Mouse (Mus musculus) brown adipose tissue, adult 24 weeks (tissue): ENCODE results near the gene Col15a1. TPM values are rescaled to one million over a fixed set of nuclear protein-coding genes. Genes with fewer than 3 reads are reported as not detected.
A peak's percentile ranks its signal among the peaks of the same experiment; 100 is the strongest.

ENCODE experiments used
- H3K27ac ChIP-seq: fragments of 200-500 bp; replicated peaks from 2 replicates; pipeline ENCODE4 v1.5.1; 2012; ENCODE audit warnings: low read depth, mild to moderate bottlenecking, low read length
- H3K4me1 ChIP-seq: fragments of 200-500 bp; 2 replicates; pipeline ENCODE4 v1.6.1; 2012; ENCODE audit warnings: low read length, mixed read lengths; ENCODE audit not compliant: control insufficient read depth, insufficient read depth, insufficient read length
- H3K4me3 ChIP-seq: fragments of 200-500 bp; 2 replicates; pipeline ENCODE4 v1.5.1; 2012; ENCODE audit warnings: low read depth, mild to moderate bottlenecking, low read length, moderate library complexity; ENCODE audit not compliant: insufficient read depth
- polyA plus RNA-seq: library from polyadenylated mRNA; stranded (reverse); fragments of >200 nt; gene quantifications from 2 replicates; pipeline ENCODE4 v1.2.4, GENCODE M21; 2012; ENCODE audit not compliant: missing spikeins, insufficient read depth, insufficient read length

The Col15a1 gene
- polyA plus RNA-seq, 1 experiment, result 38.2 TPM

GRCm38 (mm10) chr4:47218828-47219227 lies 10.9 kb downstream of the Col15a1 start:
- Histone ChIP-seq H3K4me3 (no peak overlapping the region), H3K27ac (no peak overlapping the region), H3K4me1 (no peaks in the 10 kb centered on the region)

- no peak overlapping the region for H3K27ac ChIP-seq
- H3K4me3 ChIP-seq, result no peak overlapping the region
- H3K4me1 ChIP-seq, result no peaks in the 10 kb centered on the region
Measured at GRCm38 (mm10) chr4:47219393-47219792, 11.4 kb downstream of the Col15a1 start.

- no peak overlapping the region for H3K27ac ChIP-seq
- no peak overlapping the region for H3K4me3 ChIP-seq
- H3K4me1 ChIP-seq, result no peaks in the 10 kb centered on the region
Measured at GRCm38 (mm10) chr4:47220544-47220943, 12.6 kb downstream of the Col15a1 start.

- Histone ChIP-seq H3K27ac (no peak overlapping the region), H3K4me3 (no peak overlapping the region), H3K4me1 (no peaks in the 10 kb centered on the region)
Measured at GRCm38 (mm10) chr4:47222146-47222545, 14.2 kb downstream of the Col15a1 start.

GRCm38 (mm10) chr4:47225920-47226319 lies 18.0 kb downstream of the Col15a1 start:
- Histone ChIP-seq H3K27ac (no peak overlapping the region), H3K4me1 (0 out of 2 replicates have a peak, but pooled peaks cover 3% of the 10 kb centered on the region), H3K4me3 (no peak overlapping the region)

- Histone ChIP-seq H3K4me3 (no peak overlapping the region), H3K27ac (no peak overlapping the region), H3K4me1 (0 out of 2 replicates have a peak, but pooled peaks cover 3% of the 10 kb centered on the region)
Measured at GRCm38 (mm10) chr4:47227101-47227500, 19.1 kb downstream of the Col15a1 start.

- Histone ChIP-seq H3K27ac (no peak overlapping the region), H3K4me3 (no peak overlapping the region), H3K4me1 (0 out of 2 replicates have a peak, but pooled peaks cover 3% of the 10 kb centered on the region)
Measured at GRCm38 (mm10) chr4:47227756-47228155, 19.8 kb downstream of the Col15a1 start.

- Histone ChIP-seq H3K4me3 (no peak overlapping the region), H3K27ac (no peak overlapping the region)
Measured at GRCm38 (mm10) chr4:47228945-47229344, 21.0 kb downstream of the Col15a1 start.

GRCm38 (mm10) chr4:47230498-47230897 lies 22.5 kb downstream of the Col15a1 start:
- H3K27ac ChIP-seq, result no peak overlapping the region
- H3K4me1 ChIP-seq, result peaks cover 15% of the 10 kb centered on the region; the same call in 1 of the 2 replicates
- no peak overlapping the region for H3K4me3 ChIP-seq

More at GRCm38 (mm10) chr4:47228945-47229344, 21.0 kb downstream of the Col15a1 start:
- H3K4me1 ChIP-seq, result 0 out of 2 replicates have a peak, but pooled peaks cover 7% of the 10 kb centered on the region

GRCm38 (mm10) chr4:47231322-47231721 lies 23.4 kb downstream of the Col15a1 start:
- no peak overlapping the region for H3K4me3 ChIP-seq
- H3K4me1 ChIP-seq, result peaks cover 15% of the 10 kb centered on the region; the same call in 1 of the 2 replicates
- no peak overlapping the region for H3K27ac ChIP-seq

- peaks cover 21% of the 10 kb centered on the region for H3K4me1 ChIP-seq
- H3K27ac ChIP-seq, result no peak overlapping the region
- H3K4me3 ChIP-seq, result no peak overlapping the region
Measured at GRCm38 (mm10) chr4:47233192-47233835, 25.4 kb downstream of the Col15a1 start.

- H3K4me1 ChIP-seq, result peaks cover 20% of the 10 kb centered on the region
- H3K4me3 ChIP-seq, result no peak overlapping the region
- H3K27ac ChIP-seq, result 0 out of 2 replicates have a peak overlapping the region, but pooled peaks have one; percentile 4
Measured at GRCm38 (mm10) chr4:47234667-47235267, 26.8 kb downstream of the Col15a1 start.

GRCm38 (mm10) chr4:47235312-47235711 lies 27.4 kb downstream of the Col15a1 start:
- Histone ChIP-seq H3K27ac (no peak overlapping the region), H3K4me3 (no peak overlapping the region), H3K4me1 (peaks cover 20% of the 10 kb centered on the region)

GRCm38 (mm10) chr4:47236104-47236503 lies 28.1 kb downstream of the Col15a1 start:
- no peak overlapping the region for H3K27ac ChIP-seq

GRCm38 (mm10) chr4:47237220-47237619 lies 29.3 kb downstream of the Col15a1 start:
- H3K4me1 ChIP-seq, result peaks cover 22% of the 10 kb centered on the region
- H3K4me3 ChIP-seq, result no peak overlapping the region
- H3K27ac ChIP-seq, result no peak overlapping the region

More at GRCm38 (mm10) chr4:47236104-47236503, 28.1 kb downstream of the Col15a1 start:
- Histone ChIP-seq H3K4me3 (no peak overlapping the region), H3K4me1 (peaks cover 20% of the 10 kb centered on the region)

GRCm38 (mm10) chr4:47239114-47239513 lies 31.2 kb downstream of the Col15a1 start:
- Histone ChIP-seq H3K4me3 (no peak overlapping the region), H3K27ac (no peak overlapping the region), H3K4me1 (peaks cover 18% of the 10 kb centered on the region)
